Mouse (Mus musculus): Measurements from ENCODE around the gene Lhx4. TPM values are rescaled to one million over a fixed set of nuclear protein-coding genes. Genes with fewer than 3 reads are reported as not detected.

Gene Lhx4
- polyA plus RNA-seq, 1 experiment from 2014 or later: 0.27 TPM

DNA sequence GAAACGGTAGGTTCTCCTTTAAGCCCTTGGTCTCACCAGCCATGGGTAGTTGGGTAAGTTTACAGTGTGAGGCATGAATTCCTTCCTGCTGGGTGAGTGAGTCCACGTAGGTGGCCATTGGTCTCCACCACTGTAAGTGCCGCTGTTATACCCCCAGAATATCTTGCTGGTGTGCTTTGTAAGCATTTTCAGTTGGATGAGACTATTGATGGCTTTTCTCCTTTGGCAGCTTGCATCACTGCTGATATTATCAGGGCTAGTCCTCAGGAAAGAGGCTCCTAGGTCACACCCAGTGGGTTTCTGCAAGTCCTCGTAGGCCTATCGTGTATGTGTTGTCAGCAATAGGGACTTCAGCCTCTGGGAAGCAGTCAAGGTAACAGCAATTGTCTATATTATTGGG is 87.5 kb downstream of the Lhx4 start:
- no peak for DNase-seq (ENCODE audit: low spot score)
- Histone ChIP-seq H3K27ac (ENCODE audit: low read depth) (no peak overlapping the region), H3K27me3 (replicated peaks; ENCODE audit: control insufficient read depth, insufficient read depth, low read length) (no peaks in the 10 kb centered on the region), H3K36me3 (ENCODE audit: control insufficient read depth, insufficient read depth, low read length) (no peaks in the 10 kb centered on the region), H3K9me3 (ENCODE audit: control insufficient read depth, low read length) (no peaks in the 10 kb centered on the region), H3K9ac (ENCODE audit: low read length) (no peak overlapping the region), H3K4me1 (replicated peaks; ENCODE audit: control insufficient read depth, insufficient read depth, low read length) (no peaks in the 10 kb centered on the region; the same call in 1 of the 2 replicates), H3K4me3 (ENCODE audit: low read depth, low read length) (no peak overlapping the region), H3K4me2 (ENCODE audit: low read length) (no peak overlapping the region)
- WGBS: 86% methylated on average over 5 of the region's 5 CpGs
- no peak for ATAC-seq (replicated peaks; ENCODE audit: low FRiP score, low TSS enrichment, low read depth)

- WGBS: 84% methylated on average over 5 of the region's 5 CpGs
- Histone ChIP-seq H3K4me3 (ENCODE audit: low read depth, low read length) (no peak overlapping the region), H3K4me2 (ENCODE audit: low read length) (no peak overlapping the region), H3K4me1 (replicated peaks; ENCODE audit: control insufficient read depth, insufficient read depth, low read length) (no peaks in the 10 kb centered on the region), H3K9me3 (ENCODE audit: control insufficient read depth, low read length) (no peaks in the 10 kb centered on the region), H3K27me3 (replicated peaks; ENCODE audit: control insufficient read depth, insufficient read depth, low read length) (no peaks in the 10 kb centered on the region), H3K9ac (ENCODE audit: low read length) (no peak overlapping the region), H3K36me3 (ENCODE audit: control insufficient read depth, insufficient read depth, low read length) (no peaks in the 10 kb centered on the region), H3K27ac (ENCODE audit: low read depth) (no peak overlapping the region)
- DNase-seq (ENCODE audit: low spot score) (no peak), ATAC-seq (replicated peaks; ENCODE audit: low FRiP score, low TSS enrichment, low read depth) (no peak)
Measured at GRCm38 (mm10) chr1:155656321-155656720, 95.2 kb downstream of the Lhx4 start.

GRCm38 (mm10) chr1:155654961-155655360 is 96.5 kb downstream of the Lhx4 start:
- H3K27ac ChIP-seq (ENCODE audit: low read depth): no peak overlapping the region
- H3K27me3 ChIP-seq (replicated peaks; ENCODE audit: control insufficient read depth, insufficient read depth, low read length): no peaks in the 10 kb centered on the region

DNA sequence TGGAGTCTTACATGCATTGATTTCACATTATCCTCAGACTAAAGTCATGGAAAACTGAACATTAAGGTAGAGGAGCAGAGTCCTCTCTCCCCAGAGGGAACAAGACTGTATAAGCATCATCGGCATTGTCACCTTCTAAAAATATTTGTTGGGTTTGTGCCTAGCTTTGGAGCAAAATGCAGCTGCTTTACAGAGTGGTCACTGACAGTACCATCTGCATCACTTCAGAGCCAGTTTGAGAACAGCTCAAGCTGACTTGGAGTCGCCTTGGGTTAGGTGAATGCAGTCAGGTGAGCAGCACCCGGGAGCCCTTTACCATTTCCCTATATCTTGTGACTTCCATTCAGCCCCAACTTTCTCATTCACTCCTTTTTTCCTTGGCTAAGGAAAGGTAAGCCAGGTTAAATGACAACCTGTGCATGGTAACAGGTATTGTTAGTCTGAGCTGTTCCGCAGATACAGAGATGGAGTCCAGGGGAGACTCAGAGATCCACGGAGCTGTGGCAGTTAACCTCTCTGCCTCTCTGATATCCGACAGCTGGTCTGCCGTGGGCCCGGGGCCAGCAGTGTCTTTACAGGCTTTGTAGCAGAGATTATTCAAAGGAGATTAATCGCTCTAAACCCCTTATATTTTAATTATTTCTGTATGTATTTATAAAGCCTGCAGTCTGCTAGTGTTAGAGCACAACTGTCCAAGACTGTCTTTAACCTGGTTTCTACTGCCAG is 101.2 kb downstream of the Lhx4 start:
- DNase-seq (ENCODE audit: low spot score) (no peak), ATAC-seq (replicated peaks; ENCODE audit: low FRiP score, low TSS enrichment, low read depth) (no peak)
- no peaks in the 10 kb centered on the region for H3K27me3 ChIP-seq (replicated peaks; ENCODE audit: control insufficient read depth, insufficient read depth, low read length)
- 61% methylated on average over 9 of the region's 9 CpGs for WGBS
- no peak overlapping the region for H3K4me3 ChIP-seq (ENCODE audit: low read depth, low read length)
- no peaks in the 10 kb centered on the region for H3K4me1 ChIP-seq (replicated peaks; ENCODE audit: control insufficient read depth, insufficient read depth, low read length)
- H3K9me3 ChIP-seq (ENCODE audit: control insufficient read depth, low read length): no peaks in the 10 kb centered on the region
- H3K27ac ChIP-seq (ENCODE audit: low read depth): no peak overlapping the region
- no peak overlapping the region for H3K4me2 ChIP-seq (ENCODE audit: low read length)
- H3K9ac ChIP-seq (ENCODE audit: low read length): no peak overlapping the region
- H3K36me3 ChIP-seq (ENCODE audit: control insufficient read depth, insufficient read depth, low read length): no peaks in the 10 kb centered on the region

More at GRCm38 (mm10) chr1:155654961-155655360, 96.5 kb downstream of the Lhx4 start:
- Histone ChIP-seq H3K4me3 (ENCODE audit: low read depth, low read length) (no peak overlapping the region), H3K36me3 (ENCODE audit: control insufficient read depth, insufficient read depth, low read length) (no peaks in the 10 kb centered on the region), H3K9ac (ENCODE audit: low read length) (no peak overlapping the region), H3K9me3 (ENCODE audit: control insufficient read depth, low read length) (no peaks in the 10 kb centered on the region), H3K4me1 (replicated peaks; ENCODE audit: control insufficient read depth, insufficient read depth, low read length) (no peaks in the 10 kb centered on the region), H3K4me2 (ENCODE audit: low read length) (no peak overlapping the region)
- ATAC-seq (replicated peaks; ENCODE audit: low FRiP score, low TSS enrichment, low read depth): no peak
- WGBS: 59% methylated on average over 3 of the region's 3 CpGs
- DNase-seq (ENCODE audit: low spot score): no peak

Other genes starting within 250 kb of the Lhx4 start
- 69.1 and 70.4 TPM in 2 replicates for gene Acbd6, start 193.6 kb downstream of the Lhx4 start, polyA plus RNA-seq (2014; fragmentation: Nextera tagmentation; extraction: Ambion mirVana)
- gene Qsox1, start 61.2 kb upstream of the Lhx4 start, polyA plus RNA-seq (2014; fragmentation: Nextera tagmentation; extraction: Ambion mirVana): 15.8 and 16.0 TPM in 2 replicates
- gene Cep350, start 221.6 kb upstream of the Lhx4 start, polyA plus RNA-seq (2014; fragmentation: Nextera tagmentation; extraction: Ambion mirVana): 11.8 and 13.0 TPM in 2 replicates

Data from intestine, embryonic 14.5 days (tissue).